Mouse (Mus musculus): Measurements from ENCODE around the gene Plin2. TPM values are rescaled to one million over a fixed set of nuclear protein-coding genes. Genes with fewer than 3 reads are reported as not detected.

The Plin2 gene
- 30.7 and 31.5 TPM in 2 replicates for polyA plus RNA-seq (2012; rRNA removed)

DNA sequence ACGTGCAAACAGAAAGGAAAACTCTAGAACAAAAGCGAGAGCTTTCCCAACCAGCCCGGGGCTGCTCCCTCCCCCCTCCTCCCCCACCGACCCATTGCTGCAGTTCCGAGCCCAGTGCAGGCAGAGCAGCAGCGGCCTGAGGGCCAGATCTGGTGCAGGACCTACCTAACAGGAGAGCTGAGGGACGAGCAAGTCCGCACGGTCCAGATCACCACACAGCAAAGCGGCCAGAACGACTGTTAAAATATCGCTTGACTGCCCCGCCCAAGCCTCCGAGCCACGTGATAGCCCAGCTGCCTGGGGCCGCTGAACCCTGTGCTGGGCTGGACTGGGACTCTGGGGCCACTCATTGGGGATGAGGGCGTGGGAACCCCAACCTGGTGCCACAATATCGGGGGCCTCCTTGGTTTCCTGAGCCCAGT is at the start of gene Plin2:
Gene Plin2, minus strand, starts transcription at position 281 of the 422 bp plus-strand sequence.

GRCm38 (mm10) chr4:86611524-86612288 is 58.2 kb downstream of the Plin2 start, which contains the start of gene Haus6:
Gene Haus6 (minus strand): TSS chr4:86612055.

Other genes with a start within 250 kb of the Plin2 start
- gene Saxo1, start 111.7 kb downstream of the Plin2 start, polyA plus RNA-seq (2012; rRNA removed), result not detected in 2 replicates
- gene Rraga, start 94.4 kb downstream of the Plin2 start, polyA plus RNA-seq (2012; rRNA removed), result 18.0 and 30.2 TPM in 2 replicates
- gene Haus6, start 58.0 kb downstream of the Plin2 start, polyA plus RNA-seq (2012; rRNA removed), result 1.4 and 1.6 TPM in 2 replicates
- 1.2 and 1.5 TPM in 2 replicates for gene Dennd4c, start 78.5 kb upstream of the Plin2 start, polyA plus RNA-seq (2012; rRNA removed)
- 78.0 and 106 TPM in 2 replicates for gene Rps6, start 187.4 kb upstream of the Plin2 start, polyA plus RNA-seq (2012; rRNA removed)
- gene Acer2, start 204.3 kb upstream of the Plin2 start, polyA plus RNA-seq (2012; rRNA removed), result 5.3 and 5.7 TPM in 2 replicates

Data from stomach, adult 2 months (tissue).